Mouse (Mus musculus) forebrain, embryonic 16.5 days (tissue): Measurements from ENCODE around the gene Usp17ld. TPM values are rescaled to one million over a fixed set of nuclear protein-coding genes. Genes with fewer than 3 reads are reported as not detected.
"Not testable (repeated sequence)": the region's sequence is repeated elsewhere in the genome, so short reads cannot be mapped to it uniquely, and the experiment has no call there.

Source experiments
- ATAC-seq: fragments of 200-750 bp; cut with Nextera tagmentation; 2 replicates; pipeline ENCODE4 v1.8.0; 2017; ENCODE audit warnings: mild to moderate bottlenecking, moderate library complexity
- H3K27ac ChIP-seq: fragments of 300-500 bp; sonication (generic); 2 replicates; pipeline ENCODE4 v1.5.1; 2014; ENCODE audit warnings: low read length, control low read depth
- H3K27me3 ChIP-seq: fragments of 300-500 bp; sonication (generic); replicated peaks from 2 replicates; pipeline ENCODE4 v1.6.1; 2014; ENCODE audit warnings: low read length; ENCODE audit not compliant: control insufficient read depth, insufficient read depth
- H3K36me3 ChIP-seq: fragments of 300-500 bp; sonication (generic); 2 replicates; pipeline ENCODE4 v1.6.1; 2014; ENCODE audit not compliant: control insufficient read depth, insufficient read depth
- H3K4me1 ChIP-seq: fragments of 300-500 bp; sonication (generic); replicated peaks from 2 replicates; pipeline ENCODE4 v1.6.1; 2014; ENCODE audit warnings: low read length; ENCODE audit not compliant: control insufficient read depth, insufficient read depth
- H3K4me2 ChIP-seq: fragments of 300-500 bp; sonication (generic); 2 replicates; pipeline ENCODE4 v1.6.1; 2014; ENCODE audit warnings: mild to moderate bottlenecking, low read length, control low read depth
- H3K4me3 ChIP-seq: fragments of 300-500 bp; sonication (generic); replicated peaks from 2 replicates; pipeline ENCODE4 v1.5.1; 2014; ENCODE audit warnings: mild to moderate bottlenecking, low read length, control low read depth
- H3K9ac ChIP-seq: fragments of 300-500 bp; sonication (generic); replicated peaks from 2 replicates; pipeline ENCODE4 v1.6.1; 2014; ENCODE audit warnings: low read depth, low read length, control low read depth
- H3K9me3 ChIP-seq: fragments of 300-500 bp; sonication (generic); 2 replicates; pipeline ENCODE4 v1.6.1; 2016; ENCODE audit warnings: low read length; ENCODE audit not compliant: control insufficient read depth
- WGBS: fragments of 180-500 bp; shearing (Covaris S2); extraction: QIAGEN DNeasy Blood & Tissue Kit; methylation state at CpG from one replicate; pipeline ENCODE4 v1.1.7; 2014; 5-methylcytosine and 5-hydroxymethylcytosine counted together
- microRNA-seq: library from miRNA; unstranded; fragments of <30 nt; microRNA quantifications from one replicate; pipeline ENCODE4, GENCODE M21; 2017
- polyA plus RNA-seq: library from polyadenylated mRNA; unstranded; fragments of >200 nt; fragmentation: Nextera tagmentation; extraction: Ambion mirVana; gene quantifications from 2 replicates; pipeline ENCODE4 v1.2.1, GENCODE M21; 2015

Gene Usp17ld
- polyA plus RNA-seq: not detected in 2 replicates

GRCm38 (mm10) chr7:103252405-103252804, at the start of gene Usp17ld:
Gene Usp17ld (minus strand): TSS chr7:103252505.
- H3K9me3 ChIP-seq, H3K4me2 ChIP-seq, H3K9ac ChIP-seq, ATAC-seq, H3K27me3 ChIP-seq, H3K4me3 ChIP-seq, H3K36me3 ChIP-seq, H3K27ac ChIP-seq, H3K4me1 ChIP-seq: not testable (repeated sequence)

DNA sequence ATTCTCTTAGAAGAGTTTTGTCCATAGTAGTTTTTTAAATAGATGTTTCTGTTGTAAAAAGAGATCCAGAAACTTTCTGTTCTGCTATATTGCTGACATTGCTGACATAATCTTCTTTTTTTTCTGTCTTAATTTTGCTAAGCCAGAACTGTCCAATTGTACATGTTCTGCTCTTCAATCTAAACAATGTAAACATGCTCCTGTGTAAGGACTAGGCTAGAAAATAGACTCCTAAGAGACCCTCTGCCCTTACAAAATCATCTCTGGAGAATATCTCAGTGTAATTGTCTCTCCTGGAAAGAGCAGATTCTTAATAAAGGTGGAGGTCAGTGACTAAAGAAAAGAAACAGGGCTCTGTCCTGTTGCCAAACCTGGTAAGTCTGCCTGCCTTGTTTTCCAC, 35.6 kb downstream of the Usp17ld start, which contains the start of gene Olfr594:
Gene Olfr594, plus strand, starts transcription at position 301 of the 400 bp plus-strand sequence.
- Histone ChIP-seq H3K9me3 (no peaks in the 10 kb centered on the region), H3K4me1 (no peaks in the 10 kb centered on the region), H3K36me3 (no peaks in the 10 kb centered on the region), H3K4me2 (no peak within 1 kb of the TSS), H3K27ac (no peak within 1 kb of the TSS), H3K27me3 (no peaks in the 10 kb centered on the region), H3K9ac (no peak within 1 kb of the TSS), H3K4me3 (no peak within 1 kb of the TSS)
- ATAC-seq: no peak

GRCm38 (mm10) chr7:103212050-103212449, 40.3 kb downstream of the Usp17ld start:
- H3K9ac ChIP-seq, H3K4me2 ChIP-seq, H3K27me3 ChIP-seq, H3K27ac ChIP-seq, ATAC-seq, H3K9me3 ChIP-seq, H3K4me3 ChIP-seq, H3K36me3 ChIP-seq, H3K4me1 ChIP-seq: not testable (repeated sequence)
- 91% methylated on average over 5 of the region's 5 CpGs for WGBS

DNA sequence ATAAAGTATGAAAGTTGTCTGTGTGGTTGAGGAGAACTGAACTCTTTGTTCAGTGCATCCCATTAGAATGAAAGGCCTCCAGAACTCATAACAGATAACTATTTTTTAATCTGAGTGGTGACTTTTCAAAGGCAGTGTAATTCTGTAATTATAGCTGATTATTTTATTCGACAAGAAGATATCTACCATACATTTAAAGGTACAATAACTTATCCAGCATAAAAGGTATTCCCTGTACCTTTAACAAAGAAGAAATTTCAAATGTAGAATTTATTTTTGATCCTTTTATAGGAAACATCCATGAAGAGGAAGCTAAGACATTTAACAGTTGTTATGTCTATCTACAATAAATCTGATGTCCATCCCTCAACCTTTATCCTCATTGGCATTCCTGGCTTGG, 40.7 kb downstream of the Usp17ld start, which contains the start of gene Olfr593:
Gene Olfr593, plus strand, starts transcription at position 301 of the 400 bp plus-strand sequence.
- H3K4me1 ChIP-seq: no peaks in the 10 kb centered on the region
- no peak within 1 kb of the TSS for H3K27ac ChIP-seq
- no peaks in the 10 kb centered on the region for H3K27me3 ChIP-seq
- H3K9ac ChIP-seq: no peak within 1 kb of the TSS
- no peak within 1 kb of the TSS for H3K4me3 ChIP-seq
- no peak for ATAC-seq
- H3K9me3 ChIP-seq: no peaks in the 10 kb centered on the region
- H3K4me2 ChIP-seq: no peak within 1 kb of the TSS
- H3K36me3 ChIP-seq: no peaks in the 10 kb centered on the region
- 68% methylated on average over 1 of the region's 1 CpGs for WGBS

Small RNA genes lying within 50 kb of the gene (microRNA-seq; reads per million reads assigned to microRNA genes)
- gene Gm23550 (not detected), gene Gm25171 (not detected)

Other genes with a start within 250 kb of the Usp17ld start
- gene Olfr582, start 214.5 kb downstream of the Usp17ld start, polyA plus RNA-seq: not detected in 2 replicates
- not detected in 2 replicates for gene Olfr583, start 201.2 kb downstream of the Usp17ld start, polyA plus RNA-seq
- not detected in 2 replicates for gene Olfr584, start 170.6 kb downstream of the Usp17ld start, polyA plus RNA-seq
- not detected in 2 replicates for gene Olfr585, start 154.8 kb downstream of the Usp17ld start, polyA plus RNA-seq
- not detected in 2 replicates for gene Olfr586, start 126.9 kb downstream of the Usp17ld start, polyA plus RNA-seq
- not detected in 2 replicates for gene Olfr588-ps1, start 111.6 kb downstream of the Usp17ld start, polyA plus RNA-seq
- not detected in 2 replicates for gene Olfr589, start 96.1 kb downstream of the Usp17ld start, polyA plus RNA-seq
- gene Olfr591, start 74.2 kb downstream of the Usp17ld start, polyA plus RNA-seq: not detected in 2 replicates
- gene Olfr592, start 67.7 kb downstream of the Usp17ld start, polyA plus RNA-seq: not detected in 2 replicates
- not detected in 2 replicates for gene Olfr593, start 40.6 kb downstream of the Usp17ld start, polyA plus RNA-seq
- gene Olfr594, start 35.5 kb downstream of the Usp17ld start, polyA plus RNA-seq: not detected in 2 replicates
- gene Olfr596, start 53.1 kb upstream of the Usp17ld start, polyA plus RNA-seq: not detected in 2 replicates
- not detected in 2 replicates for gene Olfr597, start 63.8 kb upstream of the Usp17ld start, polyA plus RNA-seq
- not detected in 2 replicates for gene Olfr598, start 71.1 kb upstream of the Usp17ld start, polyA plus RNA-seq
- not detected in 2 replicates for gene Olfr599, start 83.4 kb upstream of the Usp17ld start, polyA plus RNA-seq
- not detected in 2 replicates for gene Olfr600, start 97.2 kb upstream of the Usp17ld start, polyA plus RNA-seq
- gene Olfr601, start 110.2 kb upstream of the Usp17ld start, polyA plus RNA-seq: not detected in 2 replicates
- not detected in 2 replicates for gene Olfr603, start 133.7 kb upstream of the Usp17ld start, polyA plus RNA-seq
- gene Usp17lc, start 162.6 kb upstream of the Usp17ld start, polyA plus RNA-seq: not detected in 2 replicates
- not detected in 2 replicates for gene Olfr605, start 192.9 kb upstream of the Usp17ld start, polyA plus RNA-seq
- gene Olfr606, start 196.5 kb upstream of the Usp17ld start, polyA plus RNA-seq: not detected in 2 replicates
- gene Olfr607, start 211.6 kb upstream of the Usp17ld start, polyA plus RNA-seq: not detected in 2 replicates
- not detected in 2 replicates for gene Olfr608, start 217.4 kb upstream of the Usp17ld start, polyA plus RNA-seq
- gene Olfr609, start 245.6 kb upstream of the Usp17ld start, polyA plus RNA-seq: not detected in 2 replicates